Mouse (Mus musculus) C2C12 (cell line): Measurements from ENCODE around the gene Usp43. TPM values are rescaled to one million over a fixed set of nuclear protein-coding genes. Genes with fewer than 3 reads are reported as not detected.

Experiments used
- H3K27me3 ChIP-seq: one replicate; pipeline ENCODE4 v1.6.1; 2011; ENCODE audit not compliant: control insufficient read depth, insufficient read depth, insufficient read length
- H3K36me3 ChIP-seq: one replicate; pipeline ENCODE4 v1.6.1; 2011; ENCODE audit not compliant: control insufficient read depth, insufficient read depth
- H3K4me3 ChIP-seq: one replicate; pipeline ENCODE4 v1.5.1; 2011; ENCODE audit warnings: mild to moderate bottlenecking, control low read depth; ENCODE audit not compliant: poor library complexity, insufficient read depth, severe bottlenecking
- H3K79me2 ChIP-seq: one replicate; pipeline ENCODE4 v1.6.1; 2011; ENCODE audit not compliant: control insufficient read depth, insufficient read depth
- H3K79me3 ChIP-seq: one replicate; pipeline ENCODE4 v1.6.1; 2011; ENCODE audit warnings: low read depth, control low read depth
- H3ac ChIP-seq: one replicate; pipeline ENCODE3; 2011; ENCODE audit warnings: low read depth; ENCODE audit not compliant: control insufficient read depth, insufficient read length
- CEBPB ChIP-seq: IDR thresholded peaks from one replicate; pipeline ENCODE4 v1.6.1; 2011; ENCODE audit warnings: low read depth, mild to moderate bottlenecking, control low read depth, moderate library complexity
- CTCF ChIP-seq: IDR thresholded peaks from one replicate; pipeline ENCODE4 v1.5.1; 2011; ENCODE audit not compliant: control insufficient read depth, insufficient read depth, insufficient read length
- FOSL1 ChIP-seq: IDR thresholded peaks from one replicate; pipeline ENCODE4 v1.8.0; 2011; ENCODE audit warnings: mild to moderate bottlenecking, low read length; ENCODE audit not compliant: poor library complexity, insufficient read depth, severe bottlenecking
- MAX ChIP-seq: IDR thresholded peaks from one replicate; pipeline ENCODE4 v1.6.1; 2011; ENCODE audit warnings: mild to moderate bottlenecking, control low read depth
- MYOD1 ChIP-seq: IDR thresholded peaks from one replicate; pipeline ENCODE4 v1.6.1; 2011; ENCODE audit warnings: low read depth; ENCODE audit not compliant: control insufficient read depth, insufficient read length
- MYOG ChIP-seq: IDR thresholded peaks from one replicate; pipeline ENCODE4 v1.6.1; 2011; ENCODE audit not compliant: control insufficient read depth, insufficient read length; ENCODE audit errors: extremely low read depth
- USF1 ChIP-seq: IDR thresholded peaks from one replicate; pipeline ENCODE4 v1.6.1; 2011; ENCODE audit warnings: low read depth, mild to moderate bottlenecking, control low read depth, moderate library complexity
- polyA plus RNA-seq: library from polyadenylated mRNA; unstranded; fragments of >200 nt; fragmentation: generic; extraction: Trizol; gene quantifications from one replicate; pipeline ENCODE4 v1.2.1, GENCODE M21; 2012; ENCODE audit warnings: missing spikeins

Usp43 gene
- polyA plus RNA-seq, 1 experiment, result 3.4 TPM

- TF ChIP-seq MYOD1 (peak; percentile 66), CTCF (no peak), MYOG (no peak), FOSL1 (peak; percentile 87), CEBPB (peak; percentile 62), MAX (peak; percentile 35)
- H3ac ChIP-seq, result peak overlapping the region; percentile 23
- no peaks in the 10 kb centered on the region for H3K27me3 ChIP-seq
- H3K79me2 ChIP-seq, result peaks cover 9% of the 10 kb centered on the region
- no peaks in the 10 kb centered on the region for H3K79me3 ChIP-seq
- H3K4me3 ChIP-seq, result peak overlapping the region; percentile 48
- H3K36me3 ChIP-seq, result no peaks in the 10 kb centered on the region
Observed at GRCm38 (mm10) chr11:67920226-67920960, 1.6 kb downstream of the Usp43 start.

- Histone ChIP-seq H3K4me3 (no peak overlapping the region), H3K27me3 (no peaks in the 10 kb centered on the region), H3K79me2 (peaks cover 9% of the 10 kb centered on the region), H3ac (no peak overlapping the region), H3K36me3 (no peaks in the 10 kb centered on the region), H3K79me3 (no peaks in the 10 kb centered on the region)
- TF ChIP-seq FOSL1, result peak; percentile 72
- no peak for TF ChIP-seq MYOG
- TF ChIP-seq MYOD1, result peak; percentile 34
Observed at GRCm38 (mm10) chr11:67919593-67919992, 2.4 kb downstream of the Usp43 start.

- H3K79me2 ChIP-seq, result peaks cover 9% of the 10 kb centered on the region
- no peaks in the 10 kb centered on the region for H3K79me3 ChIP-seq
- H3K4me3 ChIP-seq, result no peak overlapping the region
- H3ac ChIP-seq, result no peak overlapping the region
- H3K36me3 ChIP-seq, result no peaks in the 10 kb centered on the region
- H3K27me3 ChIP-seq, result no peaks in the 10 kb centered on the region
- TF ChIP-seq MAX, result no peak
- TF ChIP-seq MYOG, result no peak
- TF ChIP-seq FOSL1, result no peak
- TF ChIP-seq CEBPB, result no peak
- no peak for TF ChIP-seq CTCF
- no peak for TF ChIP-seq USF1
- TF ChIP-seq MYOD1, result no peak
Observed at GRCm38 (mm10) chr11:67917126-67917525, 4.8 kb downstream of the Usp43 start.

GRCm38 (mm10) chr11:67911074-67911473, 10.9 kb downstream of the Usp43 start:
- TF ChIP-seq MYOG (no peak), MYOD1 (peak; percentile 11), MAX (peak; percentile 82), USF1 (peak; percentile 81)
- Histone ChIP-seq H3K4me3 (no peak overlapping the region), H3ac (no peak overlapping the region), H3K27me3 (no peaks in the 10 kb centered on the region), H3K79me2 (no peaks in the 10 kb centered on the region), H3K79me3 (no peaks in the 10 kb centered on the region), H3K36me3 (no peaks in the 10 kb centered on the region)

- Histone ChIP-seq H3K27me3 (no peaks in the 10 kb centered on the region), H3K36me3 (no peaks in the 10 kb centered on the region), H3K79me3 (no peaks in the 10 kb centered on the region), H3K4me3 (no peak overlapping the region), H3K79me2 (no peaks in the 10 kb centered on the region), H3ac (no peak overlapping the region)
- TF ChIP-seq USF1 (peak; percentile 60), MYOG (no peak), CTCF (no peak), MYOD1 (no peak), MAX (no peak), CEBPB (no peak), FOSL1 (no peak)
Observed at GRCm38 (mm10) chr11:67903756-67904155, 18.2 kb downstream of the Usp43 start.

- Histone ChIP-seq H3K36me3 (peaks cover 6% of the 10 kb centered on the region), H3ac (no peak overlapping the region), H3K79me3 (no peaks in the 10 kb centered on the region), H3K4me3 (no peak overlapping the region), H3K27me3 (no peaks in the 10 kb centered on the region), H3K79me2 (no peaks in the 10 kb centered on the region)
- TF ChIP-seq CTCF (peak; percentile 68), CEBPB (no peak), MAX (peak; percentile 34), FOSL1 (peak; percentile 98), MYOD1 (peak; percentile 90), MYOG (no peak)
Observed at GRCm38 (mm10) chr11:67897064-67897560, 24.8 kb downstream of the Usp43 start.
